Mouse (Mus musculus): ENCODE data around the gene Mical2.

The Mical2 gene

DNA sequence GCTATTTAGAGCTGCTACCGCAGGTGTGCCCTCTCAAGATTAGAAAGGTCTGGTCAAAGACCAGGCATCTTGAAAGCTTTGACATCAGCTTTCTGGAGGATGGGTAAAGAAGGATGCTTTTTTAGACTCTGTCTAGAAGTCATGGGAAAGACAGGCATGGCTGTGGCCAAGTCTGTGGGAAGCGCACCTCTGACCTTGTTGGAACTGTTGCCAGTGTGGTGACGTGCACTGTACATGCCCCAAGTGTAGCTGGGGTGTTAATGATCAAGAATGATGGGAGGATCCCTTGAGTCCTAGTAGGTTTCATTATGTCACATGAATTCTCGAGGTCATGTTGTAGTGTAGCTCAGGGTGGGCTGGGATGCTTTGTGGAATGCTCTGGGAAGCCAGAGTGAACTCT is 127.4 kb downstream of the Mical2 start:
- DNase-seq (ENCODE audit: low read depth, low spot score): peak; percentile 43

DNA sequence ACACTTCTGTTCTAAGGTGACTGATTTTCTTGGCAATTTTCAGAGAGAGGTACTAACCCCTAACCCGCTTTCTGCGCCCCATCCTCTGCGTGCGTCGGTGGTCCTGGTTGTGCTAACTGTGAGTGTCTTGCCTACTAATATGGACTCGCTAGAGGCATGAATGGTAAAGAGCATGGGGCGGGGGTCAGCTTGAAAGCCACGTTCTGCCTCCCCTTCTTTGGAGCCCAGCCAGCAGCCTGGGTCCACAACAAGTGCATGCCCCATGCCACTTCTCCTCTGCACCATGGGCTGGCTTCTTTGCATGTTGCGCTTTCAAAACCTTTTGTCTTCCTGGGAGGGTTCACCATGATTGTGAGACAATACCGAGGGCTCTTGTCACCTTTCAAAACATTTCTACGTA is 128.3 kb downstream of the Mical2 start:
- no peak for DNase-seq (ENCODE audit: low read depth, low spot score)

- no peak for DNase-seq (ENCODE audit: low read depth, low spot score)
Observed at GRCm38 (mm10) chr7:112354503-112354951, 128.9 kb downstream of the Mical2 start.

GRCm38 (mm10) chr7:112359594-112359993 is 133.9 kb downstream of the Mical2 start:
- no peak for DNase-seq (ENCODE audit: low read depth, low spot score)

GRCm38 (mm10) chr7:112362574-112363200 is 137.0 kb downstream of the Mical2 start:
- DNase-seq (ENCODE audit: low read depth, low spot score): no peak

DNA sequence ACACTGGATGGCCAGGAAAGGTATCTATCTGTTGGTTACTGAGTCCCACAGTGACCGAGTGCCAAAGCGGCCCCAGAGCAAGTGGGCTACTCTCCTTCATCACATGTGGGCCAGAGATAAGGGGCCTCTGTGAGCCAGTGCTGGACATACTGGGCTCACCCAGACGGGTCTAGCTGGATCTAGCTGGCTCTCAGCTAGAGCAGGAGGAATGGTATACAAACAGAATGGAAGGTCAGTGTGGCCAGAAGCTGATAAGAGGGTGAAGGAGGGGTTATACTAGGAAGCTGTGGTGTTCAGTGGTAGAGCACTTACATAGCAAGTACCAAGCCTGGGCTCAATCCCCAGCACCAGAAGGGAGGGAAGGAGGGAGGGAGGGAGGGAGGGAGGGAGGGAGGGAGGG is 140.2 kb downstream of the Mical2 start:
- DNase-seq (ENCODE audit: low read depth, low spot score): no peak

GRCm38 (mm10) chr7:112369046-112369445 is 143.4 kb downstream of the Mical2 start:
- DNase-seq (ENCODE audit: low read depth, low spot score): peak; percentile 92

- no peak for DNase-seq (ENCODE audit: low read depth, low spot score)
Observed at GRCm38 (mm10) chr7:112369977-112370376, 144.3 kb downstream of the Mical2 start.

GRCm38 (mm10) chr7:112371387-112371786 is 145.7 kb downstream of the Mical2 start:
- no peak for DNase-seq (ENCODE audit: low read depth, low spot score)

- DNase-seq (ENCODE audit: low read depth, low spot score): no peak
Observed at GRCm38 (mm10) chr7:112374035-112374434, 148.4 kb downstream of the Mical2 start.

GRCm38 (mm10) chr7:112375062-112375461 is 149.4 kb downstream of the Mical2 start:
- DNase-seq (ENCODE audit: low read depth, low spot score): no peak

DNA sequence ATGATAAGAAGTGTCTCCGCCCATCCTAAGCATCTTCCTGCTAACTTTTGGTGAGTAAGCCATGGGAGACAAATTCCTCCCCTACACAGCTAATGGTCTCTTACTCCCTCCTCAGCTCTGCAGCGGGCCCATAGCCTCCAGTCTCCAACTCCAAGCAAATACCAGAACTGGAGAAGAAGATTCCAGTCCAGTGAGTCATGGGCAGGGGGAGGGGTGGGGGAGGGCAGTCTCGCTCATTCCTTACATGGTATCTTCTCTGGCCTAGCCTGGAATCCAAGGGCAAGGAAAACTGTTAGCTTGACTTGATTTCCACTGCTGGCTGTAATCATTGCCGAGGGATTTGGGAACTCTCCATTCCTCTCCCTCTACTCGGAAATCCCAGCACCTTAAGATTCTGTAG is 150.2 kb downstream of the Mical2 start:
- peak; percentile 95 for DNase-seq (ENCODE audit: low read depth, low spot score)

- DNase-seq (ENCODE audit: low read depth, low spot score): peak; percentile 61
Observed at GRCm38 (mm10) chr7:112376611-112377010, 151.0 kb downstream of the Mical2 start.

- peak; percentile 95 for DNase-seq (ENCODE audit: low read depth, low spot score)
Observed at GRCm38 (mm10) chr7:112377314-112377713, 151.7 kb downstream of the Mical2 start.

GRCm38 (mm10) chr7:112378056-112378455 is 152.4 kb downstream of the Mical2 start:
- DNase-seq (ENCODE audit: low read depth, low spot score): no peak

GRCm38 (mm10) chr7:112378476-112378875 is 152.8 kb downstream of the Mical2 start:
- peak; percentile 64 for DNase-seq (ENCODE audit: low read depth, low spot score)

- DNase-seq (ENCODE audit: low read depth, low spot score): no peak
Observed at GRCm38 (mm10) chr7:112386521-112386920, 160.9 kb downstream of the Mical2 start.

DNA sequence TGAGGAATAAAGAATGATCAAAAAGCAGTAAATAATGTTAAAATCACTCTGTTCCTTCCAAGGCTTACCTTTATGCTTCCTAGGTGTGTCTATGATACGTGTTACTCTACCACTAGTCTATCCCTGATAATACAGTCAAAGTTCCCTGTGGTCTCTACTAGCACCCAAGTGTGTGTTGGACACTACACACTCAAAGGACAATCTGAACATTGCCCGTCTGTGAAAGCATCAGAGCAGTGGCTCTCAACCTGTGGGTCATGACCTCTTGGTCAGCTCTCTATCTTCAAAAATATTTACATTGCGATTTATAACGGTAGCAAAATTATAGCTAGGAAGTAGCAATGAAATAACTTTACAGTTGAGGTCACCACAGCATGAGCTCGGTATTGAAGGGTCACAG is 162.2 kb downstream of the Mical2 start:
- no peak for DNase-seq (ENCODE audit: low read depth, low spot score)

- peak; percentile 87 for DNase-seq (ENCODE audit: low read depth, low spot score)
Observed at GRCm38 (mm10) chr7:112388363-112388875, 162.8 kb downstream of the Mical2 start.

GRCm38 (mm10) chr7:112389611-112390251 is 164.1 kb downstream of the Mical2 start:
- peak; percentile 45 for DNase-seq (ENCODE audit: low read depth, low spot score)

DNA sequence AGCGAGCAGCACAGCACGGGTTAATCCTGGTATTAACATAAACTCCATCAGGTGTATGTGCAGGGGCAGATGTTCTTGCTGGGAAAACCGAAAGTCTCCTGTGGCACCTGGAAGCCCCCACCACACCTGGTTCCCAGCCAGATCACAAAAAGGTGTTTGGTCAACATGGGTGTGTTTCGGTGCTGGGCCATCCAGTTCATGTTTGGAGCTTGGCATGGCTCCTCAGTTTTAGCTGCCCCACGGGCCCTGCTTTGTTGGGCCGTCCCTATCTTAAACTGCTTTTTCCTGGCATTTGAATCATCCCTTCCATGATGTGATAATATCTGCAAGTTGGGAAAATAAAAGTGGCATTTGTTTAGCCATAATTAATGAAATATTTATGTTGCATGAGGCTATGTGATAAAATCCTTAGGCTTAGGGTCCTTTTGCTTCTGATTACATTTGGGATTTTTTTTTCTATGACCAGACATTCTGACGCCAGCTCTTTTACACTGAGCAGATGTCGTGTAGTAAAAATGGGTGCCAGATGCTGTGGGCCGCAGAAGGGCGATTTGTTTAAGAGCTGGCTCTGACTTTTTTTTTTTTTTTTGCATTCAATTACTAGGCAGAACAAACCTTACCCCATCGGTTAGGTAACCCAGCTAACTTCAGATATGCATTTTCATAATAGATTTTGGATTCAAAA is 164.7 kb downstream of the Mical2 start:
- peak; percentile 57 for DNase-seq (ENCODE audit: low read depth, low spot score)

- DNase-seq (ENCODE audit: low read depth, low spot score): peak; percentile 25
Observed at GRCm38 (mm10) chr7:112390937-112391605, 165.4 kb downstream of the Mical2 start.
